In the genomic region with DNA sequence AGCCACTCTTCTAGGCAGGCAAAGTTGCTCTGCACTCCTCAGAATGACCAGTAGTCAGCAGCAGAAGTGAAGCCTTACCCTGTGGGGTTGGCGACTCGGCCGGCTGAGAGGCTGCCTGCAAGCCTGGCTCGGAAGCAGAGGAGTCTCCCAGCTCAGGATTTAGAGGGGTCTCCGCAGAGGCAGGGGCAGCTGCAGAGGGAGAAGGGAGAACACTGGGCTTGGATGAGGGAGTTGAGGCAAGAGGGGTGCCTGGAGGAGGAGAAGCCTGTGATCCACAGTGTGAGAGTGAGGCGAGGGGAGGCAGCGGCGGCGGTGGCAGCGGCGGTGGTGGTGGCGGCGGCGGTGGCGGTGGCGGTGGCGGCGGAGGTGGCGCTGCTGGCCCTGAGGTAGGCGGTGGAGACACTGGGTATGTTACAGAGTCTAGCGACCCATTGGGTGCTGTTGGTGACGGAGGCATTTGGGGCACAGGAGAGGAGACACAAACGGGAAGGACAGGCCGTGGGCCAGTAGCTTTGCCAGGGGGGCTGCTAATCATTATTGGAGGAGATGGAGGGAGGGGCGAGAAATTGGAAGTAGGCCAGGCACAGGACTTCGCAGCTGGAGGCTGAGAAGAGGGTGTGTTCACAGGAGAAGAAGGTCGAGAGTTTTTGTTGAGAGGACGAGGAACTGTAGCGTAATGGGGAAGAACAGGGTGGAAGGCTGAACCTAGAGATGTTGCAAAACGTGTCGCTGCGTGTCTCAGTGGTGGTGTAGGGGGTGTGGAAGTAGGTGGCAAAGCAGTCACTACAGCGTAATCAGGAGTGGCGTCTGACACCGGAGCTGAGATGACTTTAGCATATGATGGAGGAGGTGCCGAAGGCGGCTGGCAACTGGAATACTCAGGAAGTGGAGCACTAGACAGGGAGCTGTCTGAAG, we compare ENCODE assay signal across 8 mouse cellular contexts.
DNase-seq lines count a peak whose midpoint lies in the region; ATAC-seq lines count a peak whose summit lies in the region.

No protein-coding gene starts in this region.

- H3K4me2 ChIP-seq in hindbrain, embryonic 11.5 days (replicated peaks; ENCODE audit: low read depth, low read length) = no peak overlapping the region
- H3K4me2 ChIP-seq in hindbrain, embryonic 13.5 days = no peak overlapping the region
- peak overlapping the region; percentile 15; the same call in 1 of the 2 replicates for H3K4me2 ChIP-seq in embryonic facial prominence, embryonic 14.5 days (ENCODE audit: low read depth, low read length)
- peak overlapping the region; percentile 34 for H3K4me2 ChIP-seq in kidney, embryonic 16.5 days (replicated peaks; ENCODE audit: low read depth, low read length)

- no peaks in the 10 kb centered on the region for H3K79me2 ChIP-seq in macrophage (ENCODE audit: inconsistent target)

- no peak overlapping the region for H3K27ac ChIP-seq in hindbrain, embryonic 11.5 days (ENCODE audit: low read depth, low read length)
- no peak overlapping the region for H3K27ac ChIP-seq in hindbrain, embryonic 13.5 days
- H3K27ac ChIP-seq in embryonic facial prominence, embryonic 14.5 days (replicated peaks; ENCODE audit: low read depth, low read length) = no peak overlapping the region
- H3K27ac ChIP-seq in kidney, embryonic 16.5 days (ENCODE audit: low read length) = no peak overlapping the region
- H3K27ac ChIP-seq in macrophage = no peak overlapping the region

- no peaks in the 10 kb centered on the region for H3K9me3 ChIP-seq in hindbrain, embryonic 11.5 days (ENCODE audit: control insufficient read depth, low read length)
- no peaks in the 10 kb centered on the region for H3K9me3 ChIP-seq in hindbrain, embryonic 13.5 days
- no peaks in the 10 kb centered on the region for H3K9me3 ChIP-seq in embryonic facial prominence, embryonic 14.5 days (ENCODE audit: control insufficient read depth, low read length)
- H3K9me3 ChIP-seq in kidney, embryonic 16.5 days (ENCODE audit: low read length) = no peaks in the 10 kb centered on the region

- WGBS in hindbrain, embryonic 11.5 days = 80% methylated on average over 33 of the region's 37 CpGs
- 76% methylated on average over 34 of the region's 37 CpGs for WGBS in hindbrain, embryonic 13.5 days
- WGBS in embryonic facial prominence, embryonic 14.5 days = 78% methylated on average over 30 of the region's 37 CpGs
- 70% methylated on average over 26 of the region's 37 CpGs for WGBS in kidney, embryonic 16.5 days
- WGBS in macrophage (ENCODE audit: missing documents) = 54% methylated on average over 27 of the region's 37 CpGs

- DNase-seq in hindbrain, embryonic 11.5 days (ENCODE audit: low spot score) = peak; percentile 23
- DNase-seq in WW6 (ENCODE audit: low read depth, low spot score) = peak; percentile 55
- no peak for DNase-seq in embryonic facial prominence, embryonic 14.5 days (ENCODE audit: low spot score)
- DNase-seq in splenic B cell, adult 2 months (ENCODE audit: low read depth, low spot score) = peak; percentile 64
- DNase-seq in ovary, postnatal 14 days (ENCODE audit: low spot score) = no peak

- H3K9ac ChIP-seq in hindbrain, embryonic 11.5 days (ENCODE audit: low read depth, low read length) = no peak overlapping the region
- no peak overlapping the region for H3K9ac ChIP-seq in hindbrain, embryonic 13.5 days
- no peak overlapping the region for H3K9ac ChIP-seq in embryonic facial prominence, embryonic 14.5 days (ENCODE audit: low read depth, low read length)
- H3K9ac ChIP-seq in kidney, embryonic 16.5 days (replicated peaks; ENCODE audit: low read length) = no peak overlapping the region

- H3K27me3 ChIP-seq in hindbrain, embryonic 11.5 days (ENCODE audit: control insufficient read depth, insufficient read depth, low read length) = no peaks in the 10 kb centered on the region
- H3K27me3 ChIP-seq in hindbrain, embryonic 13.5 days = no peaks in the 10 kb centered on the region
- H3K27me3 ChIP-seq in embryonic facial prominence, embryonic 14.5 days (replicated peaks; ENCODE audit: control insufficient read depth, insufficient read depth, low read length) = no peaks in the 10 kb centered on the region
- no peaks in the 10 kb centered on the region for H3K27me3 ChIP-seq in kidney, embryonic 16.5 days (ENCODE audit: insufficient read depth, low read length)
- no peaks in the 10 kb centered on the region for H3K27me3 ChIP-seq in splenic B cell, adult 2 months (ENCODE audit: control insufficient read depth, insufficient read depth, low read length, poor library complexity, severe bottlenecking)

- H3K36me3 ChIP-seq in hindbrain, embryonic 11.5 days (ENCODE audit: control insufficient read depth, insufficient read depth, low read length) = peaks cover 8% of the 10 kb centered on the region; the same call in 1 of the 2 replicates
- H3K36me3 ChIP-seq in hindbrain, embryonic 13.5 days = peaks cover 33% of the 10 kb centered on the region
- H3K36me3 ChIP-seq in embryonic facial prominence, embryonic 14.5 days (ENCODE audit: control insufficient read depth, insufficient read depth, low read length) = peaks cover 40% of the 10 kb centered on the region
- peaks cover 21% of the 10 kb centered on the region for H3K36me3 ChIP-seq in kidney, embryonic 16.5 days (ENCODE audit: insufficient read depth, low read length)
- H3K36me3 ChIP-seq in macrophage (ENCODE audit: inconsistent target) = no peaks in the 10 kb centered on the region
- H3K36me3 ChIP-seq in splenic B cell, adult 2 months (ENCODE audit: control insufficient read depth, insufficient read depth, low read length, poor library complexity, severe bottlenecking) = no peaks in the 10 kb centered on the region

- H3K4me3 ChIP-seq in hindbrain, embryonic 11.5 days (ENCODE audit: low read depth, low read length) = no peak overlapping the region
- H3K4me3 ChIP-seq in hindbrain, embryonic 13.5 days = no peak overlapping the region
- H3K4me3 ChIP-seq in embryonic facial prominence, embryonic 14.5 days (ENCODE audit: low read depth, low read length) = no peak overlapping the region
- peak overlapping the region; percentile 27 for H3K4me3 ChIP-seq in kidney, embryonic 16.5 days (ENCODE audit: low read length)
- peak overlapping the region; percentile 20 for H3K4me3 ChIP-seq in macrophage (ENCODE audit: inconsistent target)

- no peaks in the 10 kb centered on the region for H3K4me1 ChIP-seq in hindbrain, embryonic 11.5 days (replicated peaks; ENCODE audit: control insufficient read depth, insufficient read depth, low read length)
- H3K4me1 ChIP-seq in hindbrain, embryonic 13.5 days (replicated peaks) = no peaks in the 10 kb centered on the region
- no peaks in the 10 kb centered on the region for H3K4me1 ChIP-seq in embryonic facial prominence, embryonic 14.5 days (ENCODE audit: control insufficient read depth, insufficient read depth, low read length)
- H3K4me1 ChIP-seq in kidney, embryonic 16.5 days (ENCODE audit: insufficient read depth, low read length) = no peaks in the 10 kb centered on the region

- no peak for ATAC-seq in hindbrain, embryonic 11.5 days (ENCODE audit: low FRiP score)
- ATAC-seq in hindbrain, embryonic 13.5 days (ENCODE audit: low FRiP score) = no peak
- ATAC-seq in embryonic facial prominence, embryonic 14.5 days (ENCODE audit: low read depth) = 0 out of 2 replicates have a peak, but pooled peaks have one; percentile 35
- peak; percentile 35; the same call in 1 of the 2 replicates for ATAC-seq in kidney, embryonic 16.5 days (ENCODE audit: low FRiP score, low TSS enrichment)

Comparison
In these comparisons a context has a peak if more than half of its experiments do, and no peak if none do; other contexts are left out.
1. ATAC-seq: peak in embryonic facial prominence, embryonic 14.5 days (single experiment) and kidney, embryonic 16.5 days (single experiment); none in hindbrain, embryonic 11.5 days (single experiment) and hindbrain, embryonic 13.5 days (single experiment).
2. DNase-seq: peak in hindbrain, embryonic 11.5 days (single experiment), WW6 (single experiment) and splenic B cell, adult 2 months (single experiment); none in embryonic facial prominence, embryonic 14.5 days (single experiment) and ovary, postnatal 14 days (single experiment).
3. H3K4me2 ChIP-seq: peak in embryonic facial prominence, embryonic 14.5 days (single experiment) and kidney, embryonic 16.5 days (single experiment); none in hindbrain, embryonic 11.5 days (single experiment) and hindbrain, embryonic 13.5 days (single experiment).
4. H3K4me3 ChIP-seq: peak in kidney, embryonic 16.5 days (single experiment) and macrophage (single experiment); none in hindbrain, embryonic 11.5 days (single experiment), hindbrain, embryonic 13.5 days (single experiment) and embryonic facial prominence, embryonic 14.5 days (single experiment).